Mouse (Mus musculus): Measurements from ENCODE around the gene Alpl. TPM values are rescaled to one million over a fixed set of nuclear protein-coding genes. Genes with fewer than 3 reads are reported as not detected.

The Alpl gene
- polyA plus RNA-seq, 1 experiment = 6.2 TPM

DNA sequence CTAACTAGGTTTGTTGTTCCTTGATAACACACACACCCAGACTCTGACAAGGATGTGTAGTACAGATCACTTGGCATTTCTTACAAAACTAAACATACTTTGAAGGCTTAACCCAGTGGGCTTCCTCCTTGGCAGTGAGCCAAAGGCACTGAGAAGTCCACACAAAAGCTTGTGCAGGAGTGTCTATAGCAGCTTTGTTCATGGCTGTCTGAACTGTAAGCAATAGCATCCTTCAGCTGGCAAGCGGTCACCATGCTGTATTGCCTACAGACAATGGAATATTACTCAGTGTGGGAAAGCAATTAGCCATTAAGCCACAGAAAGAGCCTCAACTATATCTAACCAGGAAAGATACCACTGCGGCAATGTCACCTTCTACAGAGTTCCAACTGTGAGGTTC is 23.3 kb upstream of the Alpl start:
- TF ChIP-seq POLR2A (IDR thresholded peaks at IDR 0.05; ENCODE audit: low read depth, low read length) (no peak), CTCF (IDR thresholded peaks at IDR 0.05; ENCODE audit: extremely low read depth, insufficient read depth, insufficient read length, insufficient replicate concordance) (no peak)
- no peaks in the 10 kb centered on the region for H3K27me3 ChIP-seq (ENCODE audit: control insufficient read depth, insufficient read depth, low read length)
- H3K4me3 ChIP-seq (ENCODE audit: extremely low read depth, insufficient read depth, insufficient read length) = no peak overlapping the region
- H3K27ac ChIP-seq (ENCODE audit: insufficient read depth, low read length) = no peak overlapping the region
- no peaks in the 10 kb centered on the region for H3K4me1 ChIP-seq (ENCODE audit: control insufficient read depth, insufficient read depth, insufficient read length)
- 91% methylated on average over 2 of the region's 2 CpGs for WGBS
- H3K36me3 ChIP-seq (ENCODE audit: control insufficient read depth, insufficient read depth, low read length) = no peaks in the 10 kb centered on the region
- DNase-seq (ENCODE audit: low read depth in 1 of 2, low spot score in 2 of 2) = no peak

DNA sequence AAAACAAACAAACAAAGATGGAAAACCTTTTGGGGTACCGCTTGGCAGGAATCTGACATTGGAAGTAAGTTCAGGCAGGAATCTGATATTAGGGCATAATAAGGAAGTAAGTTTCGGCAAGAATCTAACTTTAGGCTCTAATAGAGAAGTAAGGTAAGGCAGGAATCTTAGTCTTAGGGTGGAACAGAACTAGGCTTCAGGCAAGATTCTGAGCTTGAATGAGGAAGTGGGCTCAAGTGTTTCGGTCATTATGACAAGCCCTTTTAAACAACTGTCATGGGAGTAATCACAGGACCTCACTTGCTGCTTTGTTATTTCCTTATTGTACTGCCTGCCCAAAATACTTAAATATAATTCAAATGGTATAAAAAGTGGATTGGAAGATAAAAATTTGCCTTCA is 22.2 kb upstream of the Alpl start:
- peak in 1 of 2 experiments; percentile 15 for DNase-seq (ENCODE audit: low read depth in 1 of 2, low spot score in 2 of 2)

GRCm38 (mm10) chr4:137816216-137816615 is 20.0 kb upstream of the Alpl start:
- 85% methylated on average over 7 of the region's 7 CpGs for WGBS
- DNase-seq (ENCODE audit: low read depth in 1 of 2, low spot score in 2 of 2) = no peak
- Histone ChIP-seq H3K4me1 (ENCODE audit: control insufficient read depth, insufficient read depth, insufficient read length) (no peaks in the 10 kb centered on the region), H3K27ac (ENCODE audit: insufficient read depth, low read length) (no peak overlapping the region), H3K36me3 (ENCODE audit: control insufficient read depth, insufficient read depth, low read length) (no peaks in the 10 kb centered on the region), H3K4me3 (ENCODE audit: extremely low read depth, insufficient read depth, insufficient read length) (no peak overlapping the region), H3K27me3 (ENCODE audit: control insufficient read depth, insufficient read depth, low read length) (no peaks in the 10 kb centered on the region)
- TF ChIP-seq POLR2A (IDR thresholded peaks at IDR 0.05; ENCODE audit: low read depth, low read length) (no peak), CTCF (IDR thresholded peaks at IDR 0.05; ENCODE audit: extremely low read depth, insufficient read depth, insufficient read length, insufficient replicate concordance) (no peak)

More for the DNA sequence above, 22.2 kb upstream of the Alpl start:
- H3K36me3 ChIP-seq (ENCODE audit: control insufficient read depth, insufficient read depth, low read length) = no peaks in the 10 kb centered on the region
- no peaks in the 10 kb centered on the region for H3K27me3 ChIP-seq (ENCODE audit: control insufficient read depth, insufficient read depth, low read length)
- WGBS = 41% methylated on average over 3 of the region's 3 CpGs
- no peak overlapping the region for H3K27ac ChIP-seq (ENCODE audit: insufficient read depth, low read length)
- H3K4me3 ChIP-seq (ENCODE audit: extremely low read depth, insufficient read depth, insufficient read length) = no peak overlapping the region
- no peaks in the 10 kb centered on the region for H3K4me1 ChIP-seq (ENCODE audit: control insufficient read depth, insufficient read depth, insufficient read length)
- TF ChIP-seq CTCF (IDR thresholded peaks at IDR 0.05; ENCODE audit: extremely low read depth, insufficient read depth, insufficient read length, insufficient replicate concordance) = no peak
- TF ChIP-seq POLR2A (IDR thresholded peaks at IDR 0.05; ENCODE audit: low read depth, low read length) = no peak

DNA sequence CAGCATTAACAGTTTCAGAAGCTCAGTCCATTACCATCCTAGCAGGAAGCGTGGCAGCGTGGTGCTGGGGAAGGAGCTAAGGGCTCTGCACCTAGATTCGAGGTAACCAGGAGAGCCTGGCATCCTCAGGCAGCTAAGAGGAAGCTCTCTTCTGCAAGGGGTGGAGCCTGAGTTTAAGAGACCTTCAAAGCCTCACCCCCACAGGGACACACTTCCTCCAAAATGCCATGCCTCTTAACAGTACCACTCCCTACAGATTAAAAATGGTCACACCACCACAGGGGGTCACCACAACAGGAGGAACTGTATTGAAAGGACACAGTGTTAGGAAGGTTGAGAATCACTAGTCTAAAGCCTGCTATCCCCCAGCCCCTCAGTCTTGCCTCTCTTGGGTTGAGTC is 19.3 kb upstream of the Alpl start:
- Histone ChIP-seq H3K4me3 (ENCODE audit: extremely low read depth, insufficient read depth, insufficient read length) (no peak overlapping the region), H3K36me3 (ENCODE audit: control insufficient read depth, insufficient read depth, low read length) (no peaks in the 10 kb centered on the region), H3K27ac (ENCODE audit: insufficient read depth, low read length) (no peak overlapping the region), H3K4me1 (ENCODE audit: control insufficient read depth, insufficient read depth, insufficient read length) (no peaks in the 10 kb centered on the region), H3K27me3 (ENCODE audit: control insufficient read depth, insufficient read depth, low read length) (no peaks in the 10 kb centered on the region)
- WGBS = 36% methylated on average over 3 of the region's 3 CpGs
- TF ChIP-seq POLR2A (IDR thresholded peaks at IDR 0.05; ENCODE audit: low read depth, low read length) (no peak), CTCF (IDR thresholded peaks at IDR 0.05; ENCODE audit: extremely low read depth, insufficient read depth, insufficient read length, insufficient replicate concordance) (no peak)
- DNase-seq (ENCODE audit: low read depth in 1 of 2, low spot score in 2 of 2) = no peak

- Histone ChIP-seq H3K27ac (ENCODE audit: insufficient read depth, low read length) (no peak overlapping the region), H3K36me3 (ENCODE audit: control insufficient read depth, insufficient read depth, low read length) (no peaks in the 10 kb centered on the region), H3K4me1 (ENCODE audit: control insufficient read depth, insufficient read depth, insufficient read length) (no peaks in the 10 kb centered on the region), H3K4me3 (ENCODE audit: extremely low read depth, insufficient read depth, insufficient read length) (no peak overlapping the region), H3K27me3 (ENCODE audit: control insufficient read depth, insufficient read depth, low read length) (no peaks in the 10 kb centered on the region)
- DNase-seq (ENCODE audit: low read depth in 1 of 2, low spot score in 2 of 2) = no peak
- WGBS = 70% methylated on average over 7 of the region's 7 CpGs
- TF ChIP-seq CTCF (IDR thresholded peaks at IDR 0.05; ENCODE audit: extremely low read depth, insufficient read depth, insufficient read length, insufficient replicate concordance) (no peak), POLR2A (IDR thresholded peaks at IDR 0.05; ENCODE audit: low read depth, low read length) (no peak)
Observed at GRCm38 (mm10) chr4:137814140-137814539, 18.0 kb upstream of the Alpl start.

DNA sequence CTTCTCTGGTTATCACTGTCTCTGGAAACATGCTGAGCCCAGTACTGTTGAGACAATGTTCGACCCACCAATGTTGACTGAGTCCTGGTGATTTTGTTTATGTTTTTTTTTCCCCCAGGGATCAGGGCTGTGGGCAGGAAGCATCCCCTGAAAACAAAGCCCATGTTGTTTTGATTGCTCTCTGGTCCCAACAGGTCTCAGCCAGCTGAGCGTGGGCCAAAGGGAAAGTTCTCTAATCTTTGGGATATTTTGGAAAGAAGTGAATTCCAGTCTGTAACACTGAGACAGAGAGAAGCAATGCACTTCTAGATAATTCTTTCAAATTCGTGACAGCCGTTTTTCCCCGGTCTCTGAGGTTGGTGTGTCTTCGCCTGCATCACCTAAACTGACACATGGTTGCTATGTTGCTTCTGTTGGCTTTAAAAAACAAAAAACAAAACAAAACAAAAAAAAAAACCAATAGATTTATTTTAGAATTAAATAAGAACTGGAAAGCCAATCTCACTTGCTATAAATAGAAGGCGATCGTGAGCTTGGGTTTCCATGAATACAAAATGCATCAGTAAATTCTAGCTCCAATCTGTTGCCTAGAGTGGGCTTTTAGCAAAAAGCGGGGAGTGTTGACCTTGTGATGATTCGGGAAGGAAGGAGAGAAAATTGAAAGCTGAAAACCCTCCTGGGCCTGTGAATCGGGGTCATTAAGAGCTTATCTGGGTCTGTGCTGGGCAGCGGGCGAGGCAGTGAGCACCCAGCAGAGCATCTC is 16.9 kb upstream of the Alpl start:
- TF ChIP-seq POLR2A (IDR thresholded peaks at IDR 0.05; ENCODE audit: low read depth, low read length) (no peak), CTCF (IDR thresholded peaks at IDR 0.05; ENCODE audit: extremely low read depth, insufficient read depth, insufficient read length, insufficient replicate concordance) (no peak)
- DNase-seq (ENCODE audit: low read depth in 1 of 2, low spot score in 2 of 2) = no peak
- no peak overlapping the region for H3K27ac ChIP-seq (ENCODE audit: insufficient read depth, low read length)
- H3K36me3 ChIP-seq (ENCODE audit: control insufficient read depth, insufficient read depth, low read length) = no peaks in the 10 kb centered on the region
- 79% methylated on average over 13 of the region's 13 CpGs for whole genome bisulfite sequencing
- H3K4me3 ChIP-seq (ENCODE audit: extremely low read depth, insufficient read depth, insufficient read length) = no peak overlapping the region
- H3K4me1 ChIP-seq (ENCODE audit: control insufficient read depth, insufficient read depth, insufficient read length) = no peaks in the 10 kb centered on the region
- H3K27me3 ChIP-seq (ENCODE audit: control insufficient read depth, insufficient read depth, low read length) = no peaks in the 10 kb centered on the region

GRCm38 (mm10) chr4:137809999-137810398 is 13.8 kb upstream of the Alpl start:
- WGBS = 91% methylated on average over 4 of the region's 4 CpGs
- no peak for DNase-seq (ENCODE audit: low read depth in 1 of 2, low spot score in 2 of 2)
- H3K27ac ChIP-seq (ENCODE audit: insufficient read depth, low read length) = no peak overlapping the region
- no peaks in the 10 kb centered on the region for H3K4me1 ChIP-seq (ENCODE audit: control insufficient read depth, insufficient read depth, insufficient read length)
- no peaks in the 10 kb centered on the region for H3K27me3 ChIP-seq (ENCODE audit: control insufficient read depth, insufficient read depth, low read length)
- no peak overlapping the region for H3K4me3 ChIP-seq (ENCODE audit: extremely low read depth, insufficient read depth, insufficient read length)
- no peaks in the 10 kb centered on the region for H3K36me3 ChIP-seq (ENCODE audit: control insufficient read depth, insufficient read depth, low read length)
- TF ChIP-seq POLR2A (IDR thresholded peaks at IDR 0.05; ENCODE audit: low read depth, low read length) = no peak
- no peak for TF ChIP-seq CTCF (IDR thresholded peaks at IDR 0.05; ENCODE audit: extremely low read depth, insufficient read depth, insufficient read length, insufficient replicate concordance)

Measured in spleen, adult 2 months (tissue).